Mouse (Mus musculus) E14TG2a.4 (cell line): ENCODE measurements at regions not wholly inside any gene's neighbourhood (a gene's known extent, or its start where the extent isn't known, plus 50 kb on each side); places are given as distances from the start of the nearest gene placed in this dataset.

Source experiments
- H3K27me3 ChIP-seq: 2 replicates; pipeline ENCODE4 v1.6.1; 2014; ENCODE audit warnings: low read length, control low read depth; ENCODE audit not compliant: insufficient read depth
- H3K36me3 ChIP-seq: 2 replicates; pipeline ENCODE4 v1.6.1; 2014; ENCODE audit warnings: low read length, control low read depth; ENCODE audit not compliant: insufficient read depth
- H3K4me1 ChIP-seq: replicated peaks from 2 replicates; pipeline ENCODE4 v1.6.1; 2014; ENCODE audit warnings: low read depth, low read length, control low read depth
- H3K4me3 ChIP-seq: replicated peaks from 2 replicates; pipeline ENCODE4 v1.5.1; 2014; ENCODE audit warnings: mild to moderate bottlenecking, low read length
- H3K9me3 ChIP-seq: 2 replicates; pipeline ENCODE4 v1.6.1; 2014; ENCODE audit warnings: low read length, control low read depth
- CTCF ChIP-seq: conservative IDR thresholded peaks from 2 replicates; pipeline ENCODE4 v1.5.1; 2014; ENCODE audit warnings: low read length
- NANOG ChIP-seq: IDR thresholded peaks from 2 replicates; pipeline ENCODE4 v1.6.1; 2014; ENCODE audit warnings: borderline replicate concordance, low read length, mixed read lengths
- POU5F1 ChIP-seq: IDR thresholded peaks from 2 replicates; pipeline ENCODE4 v1.6.1; 2014; ENCODE audit warnings: low read length, borderline replicate concordance

DNA sequence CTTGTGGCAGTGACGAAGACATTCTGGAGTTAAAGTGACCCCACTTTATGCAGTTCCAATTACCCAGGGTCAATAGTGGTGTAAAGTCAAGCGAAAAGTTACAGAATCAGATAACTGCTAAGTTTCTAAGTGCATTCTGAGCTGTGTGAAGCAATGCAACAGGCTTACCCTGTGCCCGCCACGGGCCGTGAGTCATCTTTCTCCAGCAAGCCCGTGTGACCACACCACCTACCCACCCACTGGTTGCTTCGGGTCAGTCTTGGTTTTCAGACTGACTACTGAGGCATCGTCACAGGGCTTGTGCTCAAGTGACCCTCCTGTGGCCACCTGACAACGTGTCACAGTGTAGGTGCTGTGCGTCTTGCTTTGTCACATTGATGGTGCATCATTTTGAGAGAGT lies 118.8 kb downstream of the Chic2 start:
- Histone ChIP-seq H3K36me3 (no peaks in the 10 kb centered on the region), H3K9me3 (no peaks in the 10 kb centered on the region), H3K4me1 (no peaks in the 10 kb centered on the region), H3K4me3 (no peak overlapping the region), H3K27me3 (peaks cover 3% of the 10 kb centered on the region; the same call in 1 of the 2 replicates)
- TF ChIP-seq NANOG (no peak), CTCF (no peak), POU5F1 (no peak)

DNA sequence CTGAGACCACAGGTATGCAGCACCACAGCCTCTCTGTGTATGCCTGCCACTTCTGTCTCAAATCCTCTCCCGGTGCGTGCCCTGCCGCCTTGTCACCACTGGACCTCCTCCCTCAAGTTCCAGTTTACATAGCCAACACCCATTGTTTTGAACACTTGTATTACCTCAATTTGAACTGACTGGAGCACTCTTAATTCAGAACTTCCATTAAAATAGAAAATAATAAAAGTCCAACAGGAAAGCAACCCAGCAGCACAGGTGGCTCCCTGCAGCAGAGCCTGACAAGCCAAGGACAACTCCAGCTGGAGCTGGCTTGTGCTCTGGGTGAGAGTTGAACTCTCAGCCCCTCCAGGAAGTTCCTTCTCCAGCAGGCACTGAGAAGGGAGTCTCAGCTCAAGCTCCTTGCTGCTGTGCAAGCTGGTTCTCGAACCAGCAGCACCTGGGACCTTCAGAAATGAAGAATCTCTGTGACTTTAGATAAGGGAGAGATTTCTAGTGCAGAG lies 120.5 kb downstream of the Chic2 start:
- TF ChIP-seq CTCF (no peak), NANOG (no peak), POU5F1 (no peak)
- Histone ChIP-seq H3K27me3 (peaks cover 3% of the 10 kb centered on the region; the same call in 1 of the 2 replicates), H3K36me3 (no peaks in the 10 kb centered on the region)

DNA sequence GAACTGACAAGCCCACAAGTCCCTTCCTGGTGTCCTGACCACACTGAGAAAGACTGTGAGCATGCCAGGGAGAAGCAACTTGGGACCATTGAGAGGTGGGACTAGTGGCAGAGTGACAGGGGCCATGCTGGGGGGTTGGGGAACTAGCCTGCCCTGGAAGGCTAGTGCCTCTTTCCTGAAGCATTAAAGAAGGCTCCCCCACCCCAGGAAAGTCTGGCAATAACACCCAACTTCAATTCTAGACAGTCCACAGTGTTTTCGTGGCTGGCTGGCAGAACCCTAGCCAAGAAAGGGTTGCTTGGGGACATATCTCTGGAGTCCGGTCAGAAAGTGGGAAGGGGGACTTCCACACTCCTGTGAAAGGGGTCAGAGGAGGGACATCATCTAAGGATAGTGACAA lies 121.2 kb downstream of the Chic2 start:
- no peaks in the 10 kb centered on the region for H3K4me1 ChIP-seq
- no peaks in the 10 kb centered on the region for H3K9me3 ChIP-seq
- peaks cover 3% of the 10 kb centered on the region; the same call in 1 of the 2 replicates for H3K27me3 ChIP-seq
- no peak overlapping the region for H3K4me3 ChIP-seq
- TF ChIP-seq CTCF (no peak), NANOG (no peak), POU5F1 (no peak)
- no peaks in the 10 kb centered on the region for H3K36me3 ChIP-seq

More for the DNA sequence above, 120.5 kb downstream of the Chic2 start:
- Histone ChIP-seq H3K4me1 (no peaks in the 10 kb centered on the region), H3K4me3 (no peak overlapping the region), H3K9me3 (no peaks in the 10 kb centered on the region)

DNA sequence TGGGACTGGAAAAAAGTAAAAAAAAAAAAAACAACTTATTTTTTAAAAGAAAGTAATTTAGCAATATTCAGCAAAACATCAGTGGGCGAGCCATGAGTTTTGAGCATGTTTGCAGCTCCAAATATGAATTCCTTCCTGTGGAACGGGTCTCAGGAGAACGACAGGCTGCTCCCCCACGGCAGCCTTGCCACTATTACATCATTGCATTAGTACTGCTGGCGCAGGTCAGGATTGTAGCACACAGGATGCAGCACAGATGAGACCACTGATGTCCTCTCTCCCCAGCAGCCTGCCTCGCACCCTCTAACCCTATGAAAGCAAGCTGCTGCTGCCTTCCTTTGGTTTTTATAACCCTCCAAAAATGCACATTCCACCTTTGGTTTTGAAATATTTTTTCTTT lies 121.7 kb downstream of the Chic2 start:
- H3K36me3 ChIP-seq = no peaks in the 10 kb centered on the region
- no peaks in the 10 kb centered on the region for H3K4me1 ChIP-seq
- no peaks in the 10 kb centered on the region for H3K9me3 ChIP-seq
- peaks cover 3% of the 10 kb centered on the region; the same call in 1 of the 2 replicates for H3K27me3 ChIP-seq
- TF ChIP-seq NANOG (no peak), CTCF (no peak), POU5F1 (no peak)
- no peak overlapping the region for H3K4me3 ChIP-seq

DNA sequence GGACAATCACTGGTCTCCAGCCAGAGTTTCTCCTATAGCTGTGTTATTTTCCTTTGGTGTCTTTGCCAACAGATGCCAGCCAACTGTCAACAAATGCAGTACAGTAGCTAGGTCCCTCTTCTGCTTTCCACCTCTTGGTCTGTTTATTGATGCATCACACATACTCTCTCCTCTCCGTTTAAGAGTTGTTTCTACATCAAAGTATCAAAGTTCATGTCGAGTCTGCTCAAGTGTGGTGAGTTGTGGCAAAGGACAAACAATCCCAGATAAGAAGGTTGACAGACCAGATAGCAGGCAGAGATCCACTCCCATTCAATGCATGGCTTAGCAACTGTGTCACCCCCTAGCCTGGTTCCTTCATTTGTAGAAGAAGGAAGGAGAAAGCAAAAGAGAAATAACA lies 123.6 kb downstream of the Chic2 start:
- Histone ChIP-seq H3K4me3 (no peak overlapping the region), H3K36me3 (no peaks in the 10 kb centered on the region), H3K27me3 (peaks cover 3% of the 10 kb centered on the region; the same call in 1 of the 2 replicates), H3K9me3 (0 out of 2 replicates have a peak, but pooled peaks cover 4% of the 10 kb centered on the region), H3K4me1 (no peaks in the 10 kb centered on the region)
- no peak for TF ChIP-seq CTCF
- TF ChIP-seq NANOG = no peak
- no peak for TF ChIP-seq POU5F1

DNA sequence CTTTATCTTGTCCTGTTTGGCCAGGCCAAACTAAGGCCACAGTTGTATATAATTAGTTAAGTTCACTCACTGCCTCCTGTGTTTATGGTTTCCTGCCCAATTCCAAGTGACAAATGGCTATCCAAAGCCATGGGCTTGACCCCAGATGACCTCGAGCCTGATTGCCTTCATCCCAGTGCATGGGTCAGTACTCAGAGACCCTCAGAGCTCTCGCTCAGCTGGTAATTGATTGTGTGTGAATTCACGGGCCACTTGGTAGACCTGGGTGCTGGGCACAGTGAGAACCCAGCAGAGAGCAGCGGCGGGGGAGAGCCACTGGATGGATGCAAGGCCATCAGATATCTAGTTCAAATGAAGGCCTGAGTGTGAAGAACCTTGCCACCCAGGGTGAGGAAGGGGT lies 124.1 kb downstream of the Chic2 start:
- Histone ChIP-seq H3K9me3 (0 out of 2 replicates have a peak, but pooled peaks cover 5% of the 10 kb centered on the region), H3K4me1 (no peaks in the 10 kb centered on the region), H3K4me3 (no peak overlapping the region), H3K27me3 (peaks cover 3% of the 10 kb centered on the region; the same call in 1 of the 2 replicates), H3K36me3 (no peaks in the 10 kb centered on the region)
- TF ChIP-seq CTCF = no peak
- TF ChIP-seq POU5F1 = no peak
- TF ChIP-seq NANOG = no peak

DNA sequence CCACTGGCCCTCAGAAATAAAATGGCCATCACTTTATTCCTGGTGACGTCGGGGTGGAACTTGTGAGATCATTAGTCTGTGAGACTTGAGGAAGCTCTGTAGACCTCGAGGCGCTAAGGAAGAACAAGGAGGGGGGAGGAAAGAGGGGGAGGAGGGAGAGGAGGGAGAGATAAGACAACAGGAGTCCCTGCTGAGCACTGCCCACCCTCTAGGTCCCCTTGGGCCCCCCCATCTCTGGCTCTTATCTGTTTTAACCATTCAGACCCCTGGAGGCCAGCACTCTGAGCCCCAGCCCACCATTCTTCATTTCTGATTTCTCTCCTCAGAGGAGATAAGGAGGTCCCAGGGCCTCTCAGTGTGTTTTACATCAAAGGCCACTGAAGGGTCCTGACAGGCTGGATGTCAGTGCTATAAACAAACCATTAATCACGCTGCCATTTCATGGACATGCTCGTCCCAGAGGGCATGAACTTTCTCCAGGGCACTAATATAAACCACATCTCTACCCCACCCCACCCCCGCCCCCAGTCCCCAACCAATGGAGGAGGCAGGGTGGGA lies 139.0 kb downstream of the Chic2 start:
- Histone ChIP-seq H3K4me1 (no peaks in the 10 kb centered on the region), H3K9me3 (no peaks in the 10 kb centered on the region), H3K27me3 (no peaks in the 10 kb centered on the region), H3K36me3 (no peaks in the 10 kb centered on the region), H3K4me3 (no peak overlapping the region)
- TF ChIP-seq NANOG (no peak), POU5F1 (no peak)

DNA sequence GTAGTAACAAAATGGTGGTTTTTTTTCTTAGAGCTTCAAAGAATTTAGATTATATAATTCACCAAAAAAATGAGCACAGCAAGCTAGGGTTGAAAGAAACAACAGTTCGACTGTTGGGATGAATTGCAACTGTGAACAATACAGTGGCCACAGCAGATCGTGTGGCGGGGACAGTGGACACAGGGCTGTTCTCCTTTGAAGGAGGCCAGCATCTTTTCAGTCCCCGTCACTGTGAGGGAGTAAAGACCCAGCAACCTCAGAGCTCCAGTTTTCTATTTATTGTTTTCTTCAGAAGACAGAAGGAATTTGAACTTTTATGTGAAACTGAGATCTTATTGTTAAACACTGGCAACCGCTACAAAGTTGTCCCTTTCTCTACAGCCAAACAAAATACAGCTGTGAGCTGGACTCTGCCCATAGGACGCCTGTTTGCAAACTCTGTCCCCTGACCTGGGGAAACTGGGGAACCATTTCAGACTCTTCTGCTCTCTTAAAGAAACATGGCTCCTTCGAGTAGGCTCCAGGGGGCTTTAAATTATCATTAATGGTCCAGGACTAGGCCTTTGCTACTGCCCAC lies 139.6 kb downstream of the Chic2 start:
- Histone ChIP-seq H3K4me3 (no peak overlapping the region), H3K36me3 (no peaks in the 10 kb centered on the region), H3K27me3 (no peaks in the 10 kb centered on the region), H3K4me1 (no peaks in the 10 kb centered on the region), H3K9me3 (no peaks in the 10 kb centered on the region)
- TF ChIP-seq CTCF (no peak), NANOG (no peak), POU5F1 (no peak)

DNA sequence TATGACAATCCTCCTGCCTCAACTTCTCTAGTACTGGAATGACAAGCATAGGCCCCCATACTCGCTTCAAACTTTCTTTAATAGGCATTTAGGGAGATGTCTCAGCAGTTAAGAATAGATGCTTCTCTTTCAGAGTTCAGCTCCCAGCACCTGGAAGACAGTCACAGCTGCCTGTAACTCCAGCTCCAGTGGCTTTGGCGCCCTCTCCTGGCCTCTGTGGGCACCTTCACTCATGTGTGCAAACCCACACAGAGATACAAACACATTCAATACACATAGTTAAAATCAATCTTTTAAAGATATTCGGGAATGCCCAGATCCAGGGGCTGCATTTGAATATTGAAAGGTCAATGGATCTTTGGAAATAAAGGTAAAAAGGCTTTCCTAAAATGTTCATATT lies 140.2 kb downstream of the Chic2 start:
- Histone ChIP-seq H3K36me3 (no peaks in the 10 kb centered on the region), H3K9me3 (no peaks in the 10 kb centered on the region), H3K4me1 (no peaks in the 10 kb centered on the region), H3K27me3 (no peaks in the 10 kb centered on the region), H3K4me3 (no peak overlapping the region)
- no peak for TF ChIP-seq NANOG
- TF ChIP-seq CTCF = peak; percentile 81
